Comparison of ENCODE assay signal across 18 mouse cellular contexts in genomic region chr17:45457487-45457886, GRCm38 (mm10). TPM values are rescaled to one million over a fixed set of nuclear protein-coding genes. Genes with fewer than 3 reads are reported as not detected.
DNase-seq lines count a peak whose midpoint lies in the region; ATAC-seq and TF ChIP-seq lines count a peak whose summit lies in the region.
"Had no signal": no experiment of that assay in that cellular context is flagged by ENCODE, and none has a peak within 500 bp of the region (broad histone marks: within the 10 kb centered on the region; RNA-seq: fewer than 3 reads in every experiment).

No protein-coding gene starts in this region.

- no peaks in the 10 kb centered on the region for H3K27me3 ChIP-seq in forebrain, embryonic 14.5 days (replicated peaks; ENCODE audit: control insufficient read depth, insufficient read depth, low read length)
- H3K27me3 ChIP-seq in forebrain, embryonic 11.5 days (ENCODE audit: control insufficient read depth, insufficient read depth, low read length): no peaks in the 10 kb centered on the region
- H3K27me3 ChIP-seq: heart, embryonic 15.5 days; midbrain, embryonic 12.5 days had no signal

- no peaks in the 10 kb centered on the region for H3K36me3 ChIP-seq in forebrain, embryonic 14.5 days (ENCODE audit: control insufficient read depth, insufficient read depth, low read length)
- no peaks in the 10 kb centered on the region for H3K36me3 ChIP-seq in forebrain, embryonic 11.5 days (ENCODE audit: control insufficient read depth, insufficient read depth, low read length)
- H3K36me3 ChIP-seq: heart, embryonic 15.5 days; hindbrain, embryonic 10.5 days; limb, embryonic 10.5 days; midbrain, embryonic 12.5 days had no signal

- peaks cover 11% of the 10 kb centered on the region; the same call in 1 of the 2 replicates for H3K4me1 ChIP-seq in forebrain, embryonic 14.5 days (ENCODE audit: control insufficient read depth, insufficient read depth, low read length)
- peaks cover 3% of the 10 kb centered on the region; the same call in 1 of the 2 replicates for H3K4me1 ChIP-seq in forebrain, embryonic 11.5 days (replicated peaks; ENCODE audit: control insufficient read depth, insufficient read depth, low read length)
- no peaks in the 10 kb centered on the region for H3K4me1 ChIP-seq in bone marrow, adult 2 months (ENCODE audit: control insufficient read depth, insufficient read depth, low read length)
- H3K4me1 ChIP-seq: heart, embryonic 15.5 days; limb, embryonic 10.5 days had no signal

- no peak overlapping the region for H3K27ac ChIP-seq in forebrain, embryonic 14.5 days (ENCODE audit: low read depth, low read length)
- H3K27ac ChIP-seq in forebrain, embryonic 11.5 days (ENCODE audit: low read depth, low read length): no peak overlapping the region
- no peak overlapping the region for H3K27ac ChIP-seq in bone marrow, adult 2 months (ENCODE audit: control insufficient read depth, insufficient read depth, low read depth, low read length, poor library complexity)
- H3K27ac ChIP-seq: heart, embryonic 15.5 days; limb, embryonic 10.5 days had no signal

- DNase-seq in forebrain, embryonic 14.5 days (ENCODE audit: low spot score): no peak
- no peak for DNase-seq in forebrain, embryonic 11.5 days (ENCODE audit: low spot score)
- DNase-seq in thymus, postnatal 4 days: peak; percentile 41
- no peak for DNase-seq in thymus, adult 18-20 months
- DNase-seq in left cerebral cortex, postnatal 4 days: no peak
- DNase-seq: adrenal gland, adult 8-10 months; heart, adult 11 months; kidney, adult 18-20 months; lung, postnatal 36 days had no signal

- no peak overlapping the region for H3K4me3 ChIP-seq in forebrain, embryonic 14.5 days (ENCODE audit: low read depth, low read length)
- H3K4me3 ChIP-seq in forebrain, embryonic 11.5 days (ENCODE audit: low read depth, low read length): no peak overlapping the region
- no peak overlapping the region for H3K4me3 ChIP-seq in bone marrow, adult 2 months (replicated peaks; ENCODE audit: control insufficient read depth, low read depth, low read length)
- H3K4me3 ChIP-seq: heart, embryonic 15.5 days; hindbrain, embryonic 10.5 days; limb, embryonic 10.5 days; midbrain, embryonic 12.5 days had no signal

- no peaks in the 10 kb centered on the region for H3K9me3 ChIP-seq in forebrain, embryonic 14.5 days (replicated peaks; ENCODE audit: control insufficient read depth, low read length)
- no peaks in the 10 kb centered on the region for H3K9me3 ChIP-seq in forebrain, embryonic 11.5 days (ENCODE audit: control insufficient read depth, low read length)
- H3K9me3 ChIP-seq: heart, embryonic 15.5 days; hindbrain, embryonic 10.5 days; limb, embryonic 10.5 days; midbrain, embryonic 12.5 days had no signal

- peak; percentile 18; the same call in 1 of the 2 replicates for ATAC-seq in forebrain, embryonic 14.5 days
- ATAC-seq in forebrain, embryonic 11.5 days (replicated peaks; ENCODE audit: low FRiP score): no peak
- ATAC-seq in CD4-positive, CD25-positive, alpha-beta regulatory T cell, adult 4 months: no peak
- no peak for ATAC-seq in cerebellum, adult (ENCODE audit: insufficient number of reproducible peaks, low FRiP score, low TSS enrichment)

- TF ChIP-seq POLR2A in bone marrow, adult 2 months (IDR thresholded peaks at IDR 0.05; ENCODE audit: borderline replicate concordance, control insufficient read depth, low read depth, low read length): no peak

- peak; percentile 18; the same call in 1 of the 2 replicates for TF ChIP-seq CTCF in bone marrow, adult 2 months (IDR thresholded peaks at IDR 0.05; ENCODE audit: control insufficient read depth, insufficient read depth, low read length)

- no peak overlapping the region for H3K9ac ChIP-seq in forebrain, embryonic 14.5 days (ENCODE audit: low read length)
- no peak overlapping the region for H3K9ac ChIP-seq in forebrain, embryonic 11.5 days (ENCODE audit: low read length)
- H3K9ac ChIP-seq: heart, embryonic 15.5 days had no signal

- intact Hi-C loops in left cerebral cortex, postnatal 4 days (cut with DNase I): no loop called here

- H3K4me2 ChIP-seq in forebrain, embryonic 14.5 days (ENCODE audit: low read length): no peak overlapping the region
- no peak overlapping the region for H3K4me2 ChIP-seq in forebrain, embryonic 11.5 days (ENCODE audit: low read depth, low read length, severe bottlenecking)
- H3K4me2 ChIP-seq: heart, embryonic 15.5 days; midbrain, embryonic 12.5 days had no signal

- 96% methylated on average over 5 of the region's 5 CpGs for WGBS in forebrain, embryonic 14.5 days
- 93% methylated on average over 5 of the region's 5 CpGs for WGBS in forebrain, embryonic 11.5 days
- 78% methylated on average over 5 of the region's 5 CpGs for WGBS in bone marrow, adult 2 months

RNA-seq across cellular contexts. Expression of gene Spats1, which starts 17.7 kb away (rescaled TPM):
- polyA plus RNA-seq in forebrain, embryonic 14.5 days (2014; fragmentation: Nextera tagmentation; extraction: Ambion mirVana): 1.1 and 1.4 TPM in 2 replicates
- 1.0 and 1.2 TPM in 2 replicates for polyA plus RNA-seq in forebrain, embryonic 11.5 days (2014; fragmentation: Nextera tagmentation; extraction: Ambion mirVana)
- polyA plus RNA-seq in bone marrow, adult 2 months (2011; ENCODE audit: insufficient read depth, insufficient read length, low replicate concordance, missing spikeins): not detected in 2 replicates
- polyA plus RNA-seq in CD4-positive, CD25-positive, alpha-beta regulatory T cell, adult 4 months (2017; shearing (Covaris generic)): 1 to 10 TPM; 1.1 TPM
- 1 to 10 TPM; 2.0 to 3.0 TPM for total RNA-seq in left cerebral cortex, postnatal 4 days (2021)
- polyA plus RNA-seq: large intestine, adult 2 months; spleen, adult 2 months had no signal

RNA-seq across cellular contexts. Expression of gene Cdc5l, which starts 23.9 kb away (rescaled TPM):
- polyA plus RNA-seq in forebrain, embryonic 14.5 days (2014; fragmentation: Nextera tagmentation; extraction: Ambion mirVana): 70.6 and 78.6 TPM in 2 replicates
- polyA plus RNA-seq in forebrain, embryonic 11.5 days (2014; fragmentation: Nextera tagmentation; extraction: Ambion mirVana): 85.3 and 88.3 TPM in 2 replicates
- polyA plus RNA-seq in bone marrow, adult 2 months (2011; ENCODE audit: insufficient read depth, insufficient read length, low replicate concordance, missing spikeins): 28.3 and 44.9 TPM in 2 replicates
- 10 to 100 TPM; 70.2 to 74.2 TPM for polyA plus RNA-seq in CD4-positive, CD25-positive, alpha-beta regulatory T cell, adult 4 months (2017; shearing (Covaris generic))
- 10 to 100 TPM; 56.5 to 57.1 TPM for total RNA-seq in left cerebral cortex, postnatal 4 days (2021)

RNA-seq across cellular contexts. Expression of gene Aars2, which starts 49.2 kb away (rescaled TPM):
- 10.4 and 13.7 TPM in 2 replicates for polyA plus RNA-seq in forebrain, embryonic 14.5 days (2014; fragmentation: Nextera tagmentation; extraction: Ambion mirVana)
- polyA plus RNA-seq in forebrain, embryonic 11.5 days (2014; fragmentation: Nextera tagmentation; extraction: Ambion mirVana): 24.6 and 25.2 TPM in 2 replicates
- polyA plus RNA-seq in bone marrow, adult 2 months (2011; ENCODE audit: insufficient read depth, insufficient read length, low replicate concordance, missing spikeins): 3.7 and 10.1 TPM in 2 replicates
- polyA plus RNA-seq in CD4-positive, CD25-positive, alpha-beta regulatory T cell, adult 4 months (2017; shearing (Covaris generic)): 1 to 10 TPM; 2.4 to 5.1 TPM
- 10 to 100 TPM; 24.2 to 26.2 TPM for total RNA-seq in left cerebral cortex, postnatal 4 days (2021)
